Mouse (Mus musculus) gastrocnemius, postnatal 10 days (tissue): ENCODE results near the gene Dido1. TPM values are rescaled to one million over a fixed set of nuclear protein-coding genes. Genes with fewer than 3 reads are reported as not detected.

Source experiments
- total RNA-seq, 2 experiments: library from RNA; stranded (reverse); gene quantifications; 2 replicates each; pipeline ENCODE4 v1.2.3; 2021

Gene Dido1
- total RNA-seq, 2 experiments from 2014 or later = 21.4 to 32.2 TPM

Other genes starting within 250 kb of the Dido1 start
- under 1 TPM; 0.14 TPM for gene Ntsr1, start 210.0 kb downstream of the Dido1 start, total RNA-seq
- 10 to 100 TPM in 1 of 2 experiments, 1 to 10 TPM in 1; 7.5 to 10.4 TPM for gene Mrgbp, start 128.7 kb downstream of the Dido1 start, total RNA-seq
- 10 to 100 TPM; 27.9 to 32.2 TPM for gene Ogfr, start 120.8 kb downstream of the Dido1 start, total RNA-seq
- 1 to 10 TPM; 1.0 to 1.4 TPM for gene Col9a3, start 112.2 kb downstream of the Dido1 start, total RNA-seq
- gene Tcfl5, start 67.3 kb downstream of the Dido1 start, total RNA-seq = under 1 TPM; 0.28 to 0.41 TPM
- gene Gid8, start 118 bp upstream of the Dido1 start, total RNA-seq = 10 to 100 TPM; 50.4 to 51.6 TPM
- 1 to 10 TPM in 1 of 2 experiments, under 1 TPM in 1; 0.52 to 1.8 TPM for gene Slc17a9, start 15.3 kb upstream of the Dido1 start, total RNA-seq
- not detected for gene Bhlhe23, start 66.9 kb upstream of the Dido1 start, total RNA-seq
- 10 to 100 TPM; 34.3 to 38.9 TPM for gene Ythdf1, start 210.9 kb upstream of the Dido1 start, total RNA-seq
- gene Birc7, start 219.0 kb upstream of the Dido1 start, total RNA-seq = not detected
- 1 to 10 TPM; 1.4 to 2.2 TPM for gene Nkain4, start 244.7 kb upstream of the Dido1 start, total RNA-seq